Mouse (Mus musculus): ENCODE data around the gene Ralgps1. TPM values are rescaled to one million over a fixed set of nuclear protein-coding genes. Genes with fewer than 3 reads are reported as not detected.

Ralgps1 gene
- total RNA-seq, 2 experiments from 2014 or later, result 60.3 to 64.5 TPM

Small RNA genes lying within 50 kb of the gene (microRNA-seq; reads per million reads assigned to microRNA genes)
- gene Gm25998, result 0 reads per million in 2 experiments

Other genes starting within 250 kb of the Ralgps1 start
- 100 to 1,000 TPM; 156 to 159 TPM for gene Garnl3, start 239.8 kb downstream of the Ralgps1 start, total RNA-seq (2021)
- gene Angptl2, start 155.4 kb downstream of the Ralgps1 start, total RNA-seq (2021), result 1 to 10 TPM; 3.1 to 3.6 TPM
- gene Zbtb34, start 59.8 kb upstream of the Ralgps1 start, total RNA-seq (2021), result 10 to 100 TPM; 29.7 to 38.4 TPM
- gene Zbtb43, start 97.1 kb upstream of the Ralgps1 start, total RNA-seq (2021), result 10 to 100 TPM; 29.3 to 30.0 TPM